Mouse (Mus musculus) lung, embryonic 15.5 days (tissue): ENCODE measurements at regions not wholly inside any gene's neighbourhood (a gene's known extent, or its start where the extent isn't known, plus 50 kb on each side); places are given as distances from the start of the nearest gene placed in this dataset.

Experiments used
- ATAC-seq: fragments of 200-750 bp; cut with Nextera tagmentation; 2 replicates; pipeline ENCODE4 v1.8.0; 2017; ENCODE audit warnings: moderate number of reproducible peaks, borderline replicate concordance; ENCODE audit not compliant: low FRiP score, low TSS enrichment; ENCODE audit errors: extremely low read depth
- H3K27ac ChIP-seq: fragments of 300-500 bp; sonication (generic); 2 replicates; pipeline ENCODE4 v1.5.1; 2015; ENCODE audit warnings: moderate library complexity, mild to moderate bottlenecking, inconsistent platforms
- H3K27me3 ChIP-seq: fragments of 300-500 bp; sonication (generic); 2 replicates; pipeline ENCODE4 v1.6.1; 2015; ENCODE audit warnings: inconsistent platforms
- H3K36me3 ChIP-seq: fragments of 300-500 bp; sonication (generic); 2 replicates; pipeline ENCODE4 v1.6.1; 2015; ENCODE audit warnings: inconsistent platforms
- H3K4me1 ChIP-seq: fragments of 300-500 bp; sonication (generic); 2 replicates; pipeline ENCODE4 v1.6.1; 2015; ENCODE audit warnings: inconsistent platforms
- H3K4me2 ChIP-seq: fragments of 300-500 bp; sonication (generic); 2 replicates; pipeline ENCODE4 v1.6.1; 2015; ENCODE audit warnings: inconsistent platforms, mild to moderate bottlenecking, moderate library complexity
- H3K4me3 ChIP-seq: fragments of 300-500 bp; sonication (generic); 2 replicates; pipeline ENCODE4 v1.5.1; 2015; ENCODE audit warnings: mild to moderate bottlenecking, inconsistent platforms
- H3K9ac ChIP-seq: fragments of 300-500 bp; sonication (generic); 2 replicates; pipeline ENCODE4 v1.6.1; 2015; ENCODE audit warnings: inconsistent platforms
- H3K9me3 ChIP-seq: fragments of 300-500 bp; sonication (generic); 2 replicates; pipeline ENCODE4 v1.6.1; 2016; ENCODE audit warnings: inconsistent platforms
- WGBS: fragments of 180-500 bp; shearing (Covaris S2); methylation state at CpG from one replicate; pipeline ENCODE4 v1.1.7; 2015; 5-methylcytosine and 5-hydroxymethylcytosine counted together

DNA sequence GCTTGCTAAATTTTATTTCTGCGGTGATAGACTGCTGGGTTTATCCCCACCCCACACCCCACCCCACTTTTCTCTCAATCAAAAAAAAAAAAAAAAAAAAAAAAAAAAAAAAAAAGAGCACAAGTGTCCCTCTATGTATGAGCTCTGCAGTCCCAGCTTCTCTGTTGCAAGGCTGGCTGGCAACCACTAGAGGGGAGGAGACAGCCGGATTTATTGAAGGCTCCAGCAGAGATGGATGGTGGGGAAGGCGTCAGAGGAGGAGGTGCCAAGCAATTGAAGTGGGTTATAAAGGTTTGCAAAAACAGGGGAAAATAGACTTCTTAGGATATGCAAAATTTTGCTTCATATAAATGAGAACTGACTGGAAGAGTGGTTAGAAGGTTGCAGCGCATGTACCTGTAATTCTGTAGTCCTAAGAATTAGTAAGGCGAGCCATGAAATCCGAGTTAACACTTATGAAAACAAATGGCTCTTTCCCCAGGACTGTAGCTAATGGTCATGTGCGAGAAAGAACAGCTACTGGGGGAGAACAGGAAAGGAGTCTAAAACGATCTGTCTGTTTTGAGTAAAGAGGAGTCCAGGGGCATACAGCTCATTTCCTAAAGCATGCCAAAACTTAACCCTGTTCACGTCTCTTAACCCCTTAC, 885.1 kb upstream of the Pou3f3 start:
- H3K27ac ChIP-seq, result no peak overlapping the region
- H3K4me2 ChIP-seq, result peak overlapping the region; percentile 28
- H3K9ac ChIP-seq, result no peak overlapping the region
- H3K9me3 ChIP-seq, result no peaks in the 10 kb centered on the region
- no peaks in the 10 kb centered on the region for H3K27me3 ChIP-seq
- 0 out of 2 replicates have a peak, but pooled peaks cover 4% of the 10 kb centered on the region for H3K4me1 ChIP-seq
- H3K36me3 ChIP-seq, result no peaks in the 10 kb centered on the region
- ATAC-seq, result peak; percentile 59; the same call in 1 of the 2 replicates
- WGBS, result 15% methylated on average over 9 of the region's 9 CpGs
- H3K4me3 ChIP-seq, result no peak overlapping the region

DNA sequence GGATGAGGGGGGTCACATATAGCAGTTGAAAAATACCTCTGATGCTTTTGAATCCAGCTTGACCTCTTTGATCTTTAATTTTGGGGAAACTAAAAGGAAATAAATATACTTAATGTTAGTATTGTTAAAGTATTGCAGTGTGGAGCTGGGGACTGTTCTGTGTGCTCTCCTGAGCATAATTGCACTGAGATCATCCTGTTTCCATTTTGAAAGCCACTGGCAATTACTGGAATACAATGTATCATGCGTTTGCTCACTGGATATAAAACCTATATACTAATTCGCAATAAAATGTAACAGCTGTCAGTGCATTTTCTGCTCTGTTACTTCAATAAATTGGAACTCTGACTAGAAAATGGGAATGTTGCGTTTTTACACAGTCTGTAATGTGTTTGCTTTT, 884.4 kb upstream of the Pou3f3 start:
- Histone ChIP-seq H3K36me3 (no peaks in the 10 kb centered on the region), H3K27me3 (no peaks in the 10 kb centered on the region), H3K9me3 (no peaks in the 10 kb centered on the region), H3K4me1 (0 out of 2 replicates have a peak, but pooled peaks cover 4% of the 10 kb centered on the region), H3K4me2 (no peak overlapping the region), H3K27ac (no peak overlapping the region), H3K9ac (no peak overlapping the region), H3K4me3 (no peak overlapping the region)
- WGBS, result 83% methylated on average over 3 of the region's 3 CpGs
- ATAC-seq, result no peak

DNA sequence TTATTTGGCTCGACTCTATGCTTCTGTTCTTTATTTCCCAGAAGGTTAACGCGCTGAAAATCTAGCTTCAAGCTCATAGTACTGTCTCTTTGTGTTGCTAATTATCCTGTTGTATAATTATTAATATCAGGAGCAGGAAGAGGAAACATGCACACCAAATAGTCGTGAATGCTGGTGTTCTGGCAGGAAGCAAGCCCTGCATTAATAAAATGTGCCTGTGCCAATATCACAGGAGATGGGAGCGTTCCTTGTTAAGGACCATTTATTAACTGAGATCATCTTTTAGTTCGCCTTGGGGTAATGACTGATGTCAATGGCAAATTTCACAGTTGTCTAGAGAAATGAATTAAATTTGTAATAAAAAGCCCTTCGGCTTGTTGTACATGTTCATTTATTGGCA, 883.5 kb upstream of the Pou3f3 start:
- no peaks in the 10 kb centered on the region for H3K9me3 ChIP-seq
- no peak overlapping the region for H3K9ac ChIP-seq
- H3K4me3 ChIP-seq, result no peak overlapping the region
- H3K36me3 ChIP-seq, result no peaks in the 10 kb centered on the region
- no peak overlapping the region for H3K27ac ChIP-seq
- WGBS, result 63% methylated on average over 7 of the region's 7 CpGs
- 0 out of 2 replicates have a peak, but pooled peaks cover 4% of the 10 kb centered on the region for H3K4me1 ChIP-seq
- H3K27me3 ChIP-seq, result no peaks in the 10 kb centered on the region
- no peak for ATAC-seq
- no peak overlapping the region for H3K4me2 ChIP-seq

DNA sequence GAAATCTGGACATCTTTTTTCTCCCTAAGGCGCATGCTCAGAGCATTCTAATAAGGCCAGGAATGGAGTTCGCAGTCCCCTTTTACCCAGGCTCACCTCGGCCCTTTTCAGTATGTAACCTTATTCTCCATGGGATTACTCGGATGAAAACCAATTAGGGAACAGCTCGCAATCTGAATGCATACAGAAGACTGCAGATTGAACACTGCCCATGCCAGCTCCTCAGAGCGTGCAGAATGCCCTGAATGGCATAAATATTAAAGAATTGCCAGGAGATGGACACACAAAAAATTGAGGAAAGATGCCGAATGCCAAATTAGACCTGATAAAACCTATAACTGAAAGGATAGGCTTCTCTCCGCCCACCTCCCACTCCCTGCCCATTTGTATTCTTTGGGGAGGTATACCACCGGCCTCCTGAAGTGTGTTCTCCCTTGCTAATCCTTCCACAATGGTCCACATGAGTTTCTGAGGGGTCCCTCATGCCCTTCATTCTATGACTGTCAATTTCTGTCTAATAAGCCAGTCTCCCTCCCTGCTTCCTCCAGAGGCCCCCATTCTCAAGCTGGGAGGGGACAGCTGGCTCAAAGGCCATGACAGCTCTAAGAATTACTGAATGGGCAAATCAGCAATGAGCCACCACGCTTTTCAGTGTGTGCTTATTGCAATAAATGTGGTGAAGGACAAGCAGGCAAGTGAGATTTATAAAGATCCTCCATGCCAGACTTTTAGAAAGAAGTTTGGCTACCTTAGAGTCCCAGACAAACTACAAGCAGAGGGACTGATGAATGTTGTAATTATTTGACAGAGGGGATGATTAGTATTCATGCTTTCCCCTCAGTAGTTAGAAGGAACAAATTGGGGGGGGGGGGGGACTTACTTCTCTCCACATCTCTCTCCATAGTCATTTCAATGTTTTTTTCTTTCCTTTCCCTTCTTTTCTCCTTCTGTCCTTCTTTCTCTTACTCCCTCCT, 881.2 kb upstream of the Pou3f3 start:
- 81% methylated on average over 10 of the region's 10 CpGs for WGBS
- no peaks in the 10 kb centered on the region for H3K36me3 ChIP-seq

DNA sequence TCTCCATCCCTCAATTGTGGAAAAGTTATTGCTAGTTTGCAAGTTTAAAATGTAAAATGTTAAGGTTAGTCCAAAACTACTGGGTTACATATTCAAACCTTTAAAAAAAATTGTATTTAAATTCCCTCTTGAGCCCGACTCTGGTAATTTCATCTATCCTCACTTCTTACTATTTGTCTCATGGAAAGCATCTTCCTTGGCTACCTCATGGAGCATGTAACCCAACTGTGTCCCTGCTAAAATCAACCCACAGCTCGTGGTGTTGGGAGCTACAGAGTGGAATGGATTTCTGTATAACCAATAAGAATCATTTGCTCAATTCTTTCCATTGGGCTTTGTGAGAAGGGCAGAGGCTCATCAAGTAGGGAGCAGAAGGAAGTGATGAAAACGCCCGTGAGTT, 880.5 kb upstream of the Pou3f3 start:
- no peaks in the 10 kb centered on the region for H3K9me3 ChIP-seq
- no peaks in the 10 kb centered on the region for H3K36me3 ChIP-seq
- no peak overlapping the region for H3K27ac ChIP-seq
- no peak for ATAC-seq
- H3K27me3 ChIP-seq, result no peaks in the 10 kb centered on the region
- H3K4me2 ChIP-seq, result no peak overlapping the region
- WGBS, result 63% methylated on average over 4 of the region's 4 CpGs
- H3K9ac ChIP-seq, result no peak overlapping the region
- H3K4me1 ChIP-seq, result 0 out of 2 replicates have a peak, but pooled peaks cover 4% of the 10 kb centered on the region
- H3K4me3 ChIP-seq, result no peak overlapping the region

More for the DNA sequence above, 881.2 kb upstream of the Pou3f3 start:
- H3K4me1 ChIP-seq, result 0 out of 2 replicates have a peak, but pooled peaks cover 4% of the 10 kb centered on the region
- H3K27me3 ChIP-seq, result no peaks in the 10 kb centered on the region
- no peak overlapping the region for H3K9ac ChIP-seq
- H3K4me3 ChIP-seq, result no peak overlapping the region
- no peaks in the 10 kb centered on the region for H3K9me3 ChIP-seq
- ATAC-seq, result no peak
- H3K27ac ChIP-seq, result no peak overlapping the region
- no peak overlapping the region for H3K4me2 ChIP-seq

DNA sequence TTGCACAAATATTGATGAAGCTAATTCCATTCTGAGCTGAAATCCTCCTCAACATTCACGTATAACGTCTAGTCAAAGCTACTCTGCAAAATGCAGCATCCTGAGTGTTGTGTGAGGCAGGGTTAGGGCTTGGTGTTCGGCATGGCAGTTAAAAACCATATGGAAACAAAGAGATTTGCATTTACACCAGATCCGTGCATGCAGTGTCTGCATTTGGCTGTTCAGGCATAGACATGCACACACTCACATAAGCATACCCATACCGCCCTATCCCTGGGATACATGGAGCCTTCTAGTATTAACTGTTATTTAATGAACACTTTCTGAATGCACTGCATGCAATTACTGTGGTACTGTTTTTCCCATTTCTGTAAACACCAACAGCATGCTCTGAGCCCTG, 872.8 kb upstream of the Pou3f3 start:
- Histone ChIP-seq H3K9me3 (no peaks in the 10 kb centered on the region), H3K4me1 (no peaks in the 10 kb centered on the region), H3K9ac (no peak overlapping the region), H3K27ac (no peak overlapping the region), H3K36me3 (no peaks in the 10 kb centered on the region), H3K27me3 (no peaks in the 10 kb centered on the region), H3K4me2 (no peak overlapping the region), H3K4me3 (no peak overlapping the region)
- no peak for ATAC-seq
- WGBS, result 81% methylated on average over 5 of the region's 5 CpGs

DNA sequence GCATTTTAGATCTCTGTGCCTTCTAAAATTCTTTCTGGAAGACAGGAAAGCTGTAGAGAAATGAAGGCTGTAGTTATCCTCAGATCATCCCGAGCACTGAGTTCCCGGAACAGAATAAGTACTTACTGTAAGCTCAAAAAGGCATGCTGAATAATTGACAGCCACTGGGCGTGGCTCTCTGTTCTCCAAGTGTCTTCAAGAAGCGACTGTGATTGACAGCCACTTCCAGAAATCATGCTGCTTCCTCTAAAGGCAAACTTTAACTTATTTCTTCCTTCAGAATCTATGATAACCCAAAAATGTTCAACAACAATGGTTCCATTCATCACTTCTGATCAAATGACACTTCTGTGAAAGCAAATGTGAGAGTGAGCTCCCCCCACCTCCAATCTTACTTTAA, 870.3 kb upstream of the Pou3f3 start:
- Histone ChIP-seq H3K36me3 (no peaks in the 10 kb centered on the region), H3K9me3 (no peaks in the 10 kb centered on the region), H3K27me3 (no peaks in the 10 kb centered on the region), H3K4me1 (no peaks in the 10 kb centered on the region), H3K4me3 (no peak overlapping the region), H3K4me2 (no peak overlapping the region), H3K9ac (no peak overlapping the region), H3K27ac (no peak overlapping the region)
- ATAC-seq, result no peak
- WGBS, result 74% methylated on average over 4 of the region's 4 CpGs

DNA sequence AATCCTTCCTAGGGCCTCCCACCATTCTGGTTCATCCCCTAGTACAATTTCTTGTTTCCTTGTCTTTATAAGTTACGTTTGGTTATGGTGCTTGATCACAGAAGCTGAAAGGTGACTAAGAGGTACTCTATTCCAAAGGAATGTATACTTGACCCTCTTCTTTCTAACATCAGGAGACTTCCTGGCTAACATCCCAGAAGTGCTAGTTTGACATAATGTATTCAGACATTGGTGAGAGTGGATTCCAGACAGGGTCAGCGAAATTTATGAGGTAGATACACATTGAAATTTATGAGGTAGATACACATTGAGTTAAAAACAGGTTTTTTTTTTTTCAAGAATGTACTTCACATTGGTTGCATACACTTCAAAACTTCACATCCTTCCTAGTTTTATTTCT, 863.9 kb upstream of the Pou3f3 start:
- Histone ChIP-seq H3K4me2 (no peak overlapping the region), H3K4me3 (no peak overlapping the region), H3K4me1 (no peaks in the 10 kb centered on the region), H3K9me3 (no peaks in the 10 kb centered on the region), H3K27me3 (no peaks in the 10 kb centered on the region), H3K9ac (no peak overlapping the region), H3K36me3 (no peaks in the 10 kb centered on the region), H3K27ac (no peak overlapping the region)
- 56% methylated on average over 2 of the region's 2 CpGs for WGBS
- ATAC-seq, result no peak
